Comparison of ENCODE assay signal across 21 mouse cellular contexts in genomic region chr19:20837422-20837821, GRCm38 (mm10).
DNase-seq lines count a peak whose midpoint lies in the region; ATAC-seq and TF ChIP-seq lines count a peak whose summit lies in the region.
"Had no signal": no experiment of that assay in that cellular context is flagged by ENCODE, and none has a peak within 500 bp of the region (broad histone marks: within the 10 kb centered on the region; RNA-seq: fewer than 3 reads in every experiment).

No protein-coding gene starts in this region.

- no peaks in the 10 kb centered on the region for H3K27me3 ChIP-seq in hindbrain, embryonic 11.5 days (ENCODE audit: control insufficient read depth, insufficient read depth, low read length)
- no peaks in the 10 kb centered on the region for H3K27me3 ChIP-seq in hindbrain, embryonic 16.5 days (replicated peaks; ENCODE audit: control insufficient read depth, insufficient read depth, low read length)
- H3K27me3 ChIP-seq in midbrain, embryonic 13.5 days = no peaks in the 10 kb centered on the region
- H3K27me3 ChIP-seq in midbrain, postnatal 0 days (ENCODE audit: insufficient read depth, low read length) = no peaks in the 10 kb centered on the region
- H3K27me3 ChIP-seq: embryonic facial prominence, embryonic 13.5 days; forebrain, embryonic 12.5 days had no signal

- H3K36me3 ChIP-seq in hindbrain, embryonic 11.5 days (ENCODE audit: control insufficient read depth, insufficient read depth, low read length) = no peaks in the 10 kb centered on the region
- H3K36me3 ChIP-seq in hindbrain, embryonic 16.5 days (ENCODE audit: control insufficient read depth, insufficient read depth, low read length) = no peaks in the 10 kb centered on the region
- H3K36me3 ChIP-seq in midbrain, embryonic 13.5 days = no peaks in the 10 kb centered on the region
- H3K36me3 ChIP-seq in midbrain, postnatal 0 days (ENCODE audit: insufficient read depth, low read length) = no peaks in the 10 kb centered on the region
- H3K36me3 ChIP-seq: embryonic facial prominence, embryonic 13.5 days; forebrain, embryonic 12.5 days; heart, embryonic 10.5 days had no signal

- no peak overlapping the region for H3K27ac ChIP-seq in hindbrain, embryonic 11.5 days (ENCODE audit: low read depth, low read length)
- H3K27ac ChIP-seq in hindbrain, embryonic 16.5 days (ENCODE audit: low read depth, low read length) = no peak overlapping the region
- H3K27ac ChIP-seq in midbrain, embryonic 13.5 days = no peak overlapping the region
- H3K27ac ChIP-seq in midbrain, postnatal 0 days (ENCODE audit: low read depth, low read length) = no peak overlapping the region
- H3K27ac ChIP-seq: embryonic facial prominence, embryonic 13.5 days; forebrain, embryonic 12.5 days; heart, embryonic 10.5 days; hindbrain, postnatal 0 days had no signal

- no peak overlapping the region for H3K9ac ChIP-seq in hindbrain, embryonic 11.5 days (ENCODE audit: low read depth, low read length)
- no peak overlapping the region for H3K9ac ChIP-seq in hindbrain, embryonic 16.5 days (ENCODE audit: low read depth, low read length)
- H3K9ac ChIP-seq in midbrain, embryonic 13.5 days (replicated peaks) = no peak overlapping the region
- no peak overlapping the region for H3K9ac ChIP-seq in midbrain, postnatal 0 days (replicated peaks; ENCODE audit: low read length, poor library complexity, severe bottlenecking)
- H3K9ac ChIP-seq: embryonic facial prominence, embryonic 13.5 days; forebrain, embryonic 12.5 days had no signal

- peak; percentile 72 for ATAC-seq in hindbrain, embryonic 11.5 days (ENCODE audit: low FRiP score)
- no peak for ATAC-seq in hindbrain, embryonic 16.5 days
- peak; percentile 20; the same call in 1 of the 2 replicates for ATAC-seq in midbrain, embryonic 13.5 days
- no peak for ATAC-seq in midbrain, postnatal 0 days (ENCODE audit: low FRiP score)
- ATAC-seq: forebrain, embryonic 16.5 days; hindbrain, postnatal 0 days; Patski had no signal

- no peak for DNase-seq in hindbrain, embryonic 11.5 days (ENCODE audit: low spot score)
- DNase-seq in midbrain, postnatal 0 days (ENCODE audit: low spot score) = no peak
- peak; percentile 71 for DNase-seq in R1 (ENCODE audit: low read depth, low spot score)
- DNase-seq in retina, embryonic 14.5 days (ENCODE audit: low spot score) = peak; percentile 7
- DNase-seq in cerebellum, postnatal 36 days = no peak
- DNase-seq in embryo, embryonic 10 days (ENCODE audit: low spot score) = no peak
- DNase-seq: adrenal gland, adult 8-10 months; adrenal gland, postnatal 36 days; cerebellum, adult 2 months; cerebellum, postnatal 10 days; gastrocnemius, postnatal 10 days; heart, adult 18-20 months; heart, postnatal 10 days had no signal

- no peak for TF ChIP-seq CTCF in midbrain, postnatal 0 days (IDR thresholded peaks at IDR 0.05)

- H3K9me3 ChIP-seq in hindbrain, embryonic 11.5 days (ENCODE audit: control insufficient read depth, low read length) = no peaks in the 10 kb centered on the region
- H3K9me3 ChIP-seq in hindbrain, embryonic 16.5 days (ENCODE audit: control insufficient read depth, low read length) = no peaks in the 10 kb centered on the region
- H3K9me3 ChIP-seq in midbrain, embryonic 13.5 days = no peaks in the 10 kb centered on the region
- H3K9me3 ChIP-seq in midbrain, postnatal 0 days (ENCODE audit: low read length) = no peaks in the 10 kb centered on the region
- H3K9me3 ChIP-seq: embryonic facial prominence, embryonic 13.5 days; forebrain, embryonic 12.5 days; heart, embryonic 10.5 days had no signal

- H3K4me1 ChIP-seq in hindbrain, embryonic 11.5 days (replicated peaks; ENCODE audit: control insufficient read depth, insufficient read depth, low read length) = no peaks in the 10 kb centered on the region
- H3K4me1 ChIP-seq in hindbrain, embryonic 16.5 days (ENCODE audit: control insufficient read depth, insufficient read depth, low read depth, low read length) = no peaks in the 10 kb centered on the region
- 0 out of 2 replicates have a peak, but pooled peaks cover 2% of the 10 kb centered on the region for H3K4me1 ChIP-seq in midbrain, embryonic 13.5 days (replicated peaks)
- no peaks in the 10 kb centered on the region for H3K4me1 ChIP-seq in midbrain, postnatal 0 days (ENCODE audit: insufficient read depth, low read length)
- H3K4me1 ChIP-seq: forebrain, embryonic 12.5 days; heart, embryonic 10.5 days had no signal

- 66% methylated on average over 2 of the region's 2 CpGs for WGBS in hindbrain, embryonic 11.5 days
- 53% methylated on average over 2 of the region's 2 CpGs for WGBS in hindbrain, embryonic 16.5 days
- WGBS in midbrain, embryonic 13.5 days = 38% methylated on average over 2 of the region's 2 CpGs
- WGBS in midbrain, postnatal 0 days = 60% methylated on average over 2 of the region's 2 CpGs

- no peak overlapping the region for H3K4me3 ChIP-seq in hindbrain, embryonic 11.5 days (ENCODE audit: low read depth, low read length)
- no peak overlapping the region for H3K4me3 ChIP-seq in hindbrain, embryonic 16.5 days (ENCODE audit: low read length)
- H3K4me3 ChIP-seq in midbrain, embryonic 13.5 days (replicated peaks) = no peak overlapping the region
- no peak overlapping the region for H3K4me3 ChIP-seq in midbrain, postnatal 0 days (ENCODE audit: low read depth, low read length)
- H3K4me3 ChIP-seq: embryonic facial prominence, embryonic 13.5 days; forebrain, embryonic 12.5 days; heart, embryonic 10.5 days had no signal

- H3K4me2 ChIP-seq in hindbrain, embryonic 11.5 days (replicated peaks; ENCODE audit: low read depth, low read length) = no peak overlapping the region
- no peak overlapping the region for H3K4me2 ChIP-seq in hindbrain, embryonic 16.5 days (ENCODE audit: low read length)
- H3K4me2 ChIP-seq in midbrain, embryonic 13.5 days (replicated peaks) = no peak overlapping the region
- no peak overlapping the region for H3K4me2 ChIP-seq in midbrain, postnatal 0 days (ENCODE audit: low read depth, low read length, poor library complexity, severe bottlenecking)
- H3K4me2 ChIP-seq: forebrain, embryonic 12.5 days had no signal

Comparison
In these comparisons a context has a peak if more than half of its experiments do, and no peak if none do; other contexts are left out.
1. ATAC-seq: peak in hindbrain, embryonic 11.5 days (single experiment) and midbrain, embryonic 13.5 days (single experiment); none in hindbrain, embryonic 16.5 days (single experiment) and midbrain, postnatal 0 days (single experiment).
2. DNase-seq: peak in R1 (single experiment) and retina, embryonic 14.5 days (single experiment); none in hindbrain, embryonic 11.5 days (single experiment), midbrain, postnatal 0 days (single experiment), cerebellum, postnatal 36 days (0 of 2) and embryo, embryonic 10 days (single experiment).